Mouse (Mus musculus) CH12.LX (cell line): ENCODE data around the gene Cdk17.

Experiments used
- CTCF ChIP-seq, 2 experiments: IDR thresholded peaks in 1 of 2; conservative IDR thresholded peaks in 1 of 2; 2 replicates each; pipeline ENCODE4 v1.5.1; 2011 to 2012; ENCODE audit warnings: low read depth in 2 of 2, low read length in 2 of 2, improper control_type of control experiment in 1 of 2, inconsistent platforms in 1 of 2, mild to moderate bottlenecking in 1 of 2, moderate library complexity in 1 of 2
- E2F4 ChIP-seq: IDR thresholded peaks from 2 replicates; pipeline ENCODE4 v1.6.1; 2011; ENCODE audit warnings: low read depth, low read length, improper control_type of control experiment; ENCODE audit not compliant: insufficient replicate concordance
- HCFC1 ChIP-seq: IDR thresholded peaks from 2 replicates; pipeline ENCODE4 v1.6.1; 2012; ENCODE audit warnings: low read depth, mild to moderate bottlenecking, inconsistent platforms, low read length, improper control_type of control experiment
- MYC ChIP-seq: IDR thresholded peaks from 2 replicates; pipeline ENCODE4 v1.6.1; 2011; ENCODE audit warnings: low read depth, mild to moderate bottlenecking, improper control_type of control experiment, low read length
- POLR2A ChIP-seq: IDR thresholded peaks from 2 replicates; pipeline ENCODE4 v1.6.1; 2011; ENCODE audit warnings: low read depth, mild to moderate bottlenecking, improper control_type of control experiment, low read length
- RAD21 ChIP-seq: IDR thresholded peaks from 2 replicates; pipeline ENCODE4 v1.6.1; 2011; ENCODE audit warnings: low read depth, mild to moderate bottlenecking, low read length, improper control_type of control experiment, moderate library complexity
- ZMIZ1 ChIP-seq: IDR thresholded peaks from 2 replicates; pipeline ENCODE4 v1.6.1; 2012; ENCODE audit warnings: low read depth, mild to moderate bottlenecking, inconsistent platforms, low read length, improper control_type of control experiment

- TF ChIP-seq HCFC1 (no peak), MYC (no peak), POLR2A (no peak), CTCF (conservative IDR thresholded peaks at IDR 0.05 in 1 of 2, IDR thresholded peaks at IDR 0.05 in 1 of 2; ENCODE audit: low read depth in 2 of 2, low read length in 2 of 2) (no peak), ZMIZ1 (no peak), RAD21 (no peak), E2F4 (no peak)
These were observed 149.4 kb downstream of the Cdk17 start for GRCm38 (mm10) chr10:93309934-93310621.
